ENCODE assay signal across 8 mouse cellular contexts in genomic region chr2:128428651-128429633, GRCm38 (mm10).
DNase-seq lines count a peak whose midpoint lies in the region; ATAC-seq and TF ChIP-seq lines count a peak whose summit lies in the region.

No protein-coding gene starts in this region.

- H3K27ac ChIP-seq in forebrain, embryonic 11.5 days (ENCODE audit: low read depth, low read length): no peak overlapping the region
- H3K27ac ChIP-seq in forebrain, embryonic 14.5 days (ENCODE audit: low read depth, low read length): no peak overlapping the region
- H3K27ac ChIP-seq in bone marrow macrophage, adult 2 months (ENCODE audit: insufficient read depth, low read depth, low read length): peak overlapping the region; percentile 83
- H3K27ac ChIP-seq in heart, embryonic 11.5 days (ENCODE audit: low read depth, low read length): peak overlapping the region; percentile 76
- no peak overlapping the region for H3K27ac ChIP-seq in cerebellum, adult 2 months (ENCODE audit: insufficient read depth, low read length)

- 0 out of 2 replicates have a peak overlapping the region, but pooled peaks have one; percentile 11 for H3K4me2 ChIP-seq in forebrain, embryonic 11.5 days (ENCODE audit: low read depth, low read length, severe bottlenecking)
- H3K4me2 ChIP-seq in forebrain, embryonic 14.5 days (ENCODE audit: low read length): no peak overlapping the region
- peak overlapping the region; percentile 65 for H3K4me2 ChIP-seq in heart, embryonic 11.5 days

- WGBS in forebrain, embryonic 11.5 days: 59% methylated on average over 18 of the region's 18 CpGs
- 66% methylated on average over 18 of the region's 18 CpGs for WGBS in forebrain, embryonic 14.5 days
- 21% methylated on average over 18 of the region's 18 CpGs for WGBS in heart, embryonic 11.5 days (ENCODE audit: insufficient replicate concordance)
- 47% methylated on average over 18 of the region's 18 CpGs for WGBS in cerebellum, adult 2 months

- no peaks in the 10 kb centered on the region for H3K9me3 ChIP-seq in forebrain, embryonic 11.5 days (ENCODE audit: control insufficient read depth, low read length)
- H3K9me3 ChIP-seq in forebrain, embryonic 14.5 days (replicated peaks; ENCODE audit: control insufficient read depth, low read length): no peaks in the 10 kb centered on the region
- no peaks in the 10 kb centered on the region for H3K9me3 ChIP-seq in heart, embryonic 11.5 days (replicated peaks; ENCODE audit: control insufficient read depth, low read length)

- ATAC-seq in forebrain, embryonic 11.5 days (replicated peaks; ENCODE audit: low FRiP score): no peak
- no peak for ATAC-seq in forebrain, embryonic 14.5 days
- ATAC-seq in heart, embryonic 11.5 days (replicated peaks; ENCODE audit: insufficient number of reproducible peaks, low FRiP score, low TSS enrichment): peak; percentile 68; the same call in 1 of the 2 replicates

- no peak overlapping the region for H3K4me3 ChIP-seq in forebrain, embryonic 11.5 days (ENCODE audit: low read depth, low read length)
- H3K4me3 ChIP-seq in forebrain, embryonic 14.5 days (ENCODE audit: low read depth, low read length): no peak overlapping the region; the same call in 1 of the 2 replicates
- H3K4me3 ChIP-seq in bone marrow macrophage, adult 2 months (ENCODE audit: insufficient read depth, low read length): peak overlapping the region; percentile 57
- peak overlapping the region; percentile 35 for H3K4me3 ChIP-seq in heart, embryonic 11.5 days (ENCODE audit: low read depth, low read length)
- H3K4me3 ChIP-seq in cerebellum, adult 2 months (replicated peaks; ENCODE audit: insufficient read depth, low read depth, low read length): no peak overlapping the region

- no peak overlapping the region for H3K9ac ChIP-seq in forebrain, embryonic 11.5 days (ENCODE audit: low read length)
- no peak overlapping the region for H3K9ac ChIP-seq in forebrain, embryonic 14.5 days (ENCODE audit: low read length)
- peak overlapping the region; percentile 64 for H3K9ac ChIP-seq in heart, embryonic 11.5 days (ENCODE audit: low read depth, low read length)

- H3K36me3 ChIP-seq in forebrain, embryonic 11.5 days (ENCODE audit: control insufficient read depth, insufficient read depth, low read length): no peaks in the 10 kb centered on the region
- no peaks in the 10 kb centered on the region for H3K36me3 ChIP-seq in forebrain, embryonic 14.5 days (ENCODE audit: control insufficient read depth, insufficient read depth, low read length)
- no peaks in the 10 kb centered on the region for H3K36me3 ChIP-seq in heart, embryonic 11.5 days (ENCODE audit: control insufficient read depth, insufficient read depth, low read length)

- H3K4me1 ChIP-seq in forebrain, embryonic 11.5 days (replicated peaks; ENCODE audit: control insufficient read depth, insufficient read depth, low read length): peaks cover 4% of the 10 kb centered on the region; the same call in 1 of the 2 replicates
- H3K4me1 ChIP-seq in forebrain, embryonic 14.5 days (ENCODE audit: control insufficient read depth, insufficient read depth, low read length): no peaks in the 10 kb centered on the region
- H3K4me1 ChIP-seq in bone marrow macrophage, adult 2 months (ENCODE audit: control insufficient read depth, insufficient read depth, low read length): peaks cover 19% of the 10 kb centered on the region
- H3K4me1 ChIP-seq in heart, embryonic 11.5 days (ENCODE audit: control insufficient read depth, insufficient read depth, low read length): peaks cover 28% of the 10 kb centered on the region
- H3K4me1 ChIP-seq in cerebellum, adult 2 months (ENCODE audit: control insufficient read depth, insufficient read depth, low read length): 0 out of 2 replicates have a peak, but pooled peaks cover 3% of the 10 kb centered on the region

- no peaks in the 10 kb centered on the region for H3K27me3 ChIP-seq in forebrain, embryonic 11.5 days (ENCODE audit: control insufficient read depth, insufficient read depth, low read length)
- H3K27me3 ChIP-seq in forebrain, embryonic 14.5 days (replicated peaks; ENCODE audit: control insufficient read depth, insufficient read depth, low read length): no peaks in the 10 kb centered on the region
- no peaks in the 10 kb centered on the region for H3K27me3 ChIP-seq in heart, embryonic 11.5 days (ENCODE audit: control insufficient read depth, insufficient read depth, low read length)
- H3K27me3 ChIP-seq in cerebellum, adult 2 months (ENCODE audit: control insufficient read depth, insufficient read depth, low read length): no peaks in the 10 kb centered on the region

- no peak for TF ChIP-seq CTCF in bone marrow macrophage, adult 2 months (IDR thresholded peaks at IDR 0.05; ENCODE audit: low read depth, low read length)
- TF ChIP-seq CTCF in cerebellum, adult 2 months (IDR thresholded peaks at IDR 0.05; ENCODE audit: borderline replicate concordance, insufficient read depth, low read depth, low read length): no peak

- DNase-seq in forebrain, embryonic 11.5 days (ENCODE audit: low spot score): no peak
- DNase-seq in forebrain, embryonic 14.5 days (ENCODE audit: low spot score): no peak
- peak; percentile 54 for DNase-seq in kidney, adult 9 months
- DNase-seq in lung, postnatal 14 days: peak; percentile 68
- DNase-seq in thymus, postnatal 0 days (ENCODE audit: low spot score): peak; percentile 55
- no peak for DNase-seq in cerebellum, adult 2 months

- TF ChIP-seq POLR2A in bone marrow macrophage, adult 2 months (IDR thresholded peaks at IDR 0.05; ENCODE audit: borderline replicate concordance, low read depth, low read length): no peak
- no peak for TF ChIP-seq POLR2A in cerebellum, adult 2 months (IDR thresholded peaks at IDR 0.05; ENCODE audit: borderline replicate concordance, insufficient read depth, low read length)

Comparison
In these comparisons a context has a peak if more than half of its experiments do, and no peak if none do; other contexts are left out.
1. DNase-seq: peak in kidney, adult 9 months (single experiment), lung, postnatal 14 days (single experiment) and thymus, postnatal 0 days (single experiment); none in forebrain, embryonic 11.5 days (single experiment), forebrain, embryonic 14.5 days (single experiment) and cerebellum, adult 2 months (0 of 2).
2. H3K27ac ChIP-seq: peak in bone marrow macrophage, adult 2 months (single experiment) and heart, embryonic 11.5 days (single experiment); none in forebrain, embryonic 11.5 days (single experiment), forebrain, embryonic 14.5 days (single experiment) and cerebellum, adult 2 months (single experiment).
3. H3K4me3 ChIP-seq: peak in bone marrow macrophage, adult 2 months (single experiment) and heart, embryonic 11.5 days (single experiment); none in forebrain, embryonic 11.5 days (single experiment), forebrain, embryonic 14.5 days (single experiment) and cerebellum, adult 2 months (single experiment).